Mouse (Mus musculus) stomach, postnatal 0 days (tissue): ENCODE data around the gene Ccpg1os. TPM values are rescaled to one million over a fixed set of nuclear protein-coding genes. Genes with fewer than 3 reads are reported as not detected.

Experiments
- ATAC-seq: fragments of 200-750 bp; cut with Nextera tagmentation; 2 replicates; pipeline ENCODE4 v1.8.0; 2017; ENCODE audit not compliant: low FRiP score, low TSS enrichment
- DNase-seq: peaks from one replicate; pipeline ENCODE4 v3.0.0-alpha.2; 2016; ENCODE audit warnings: low spot score
- H3K27ac ChIP-seq: fragments of 300-500 bp; sonication (generic); replicated peaks from 2 replicates; pipeline ENCODE4 v1.5.1; 2014; ENCODE audit warnings: mild to moderate bottlenecking, control low read depth
- H3K27me3 ChIP-seq: fragments of 300-500 bp; sonication (generic); 2 replicates; pipeline ENCODE4 v1.6.1; 2014; ENCODE audit warnings: low read length; ENCODE audit not compliant: control insufficient read depth, insufficient read depth
- H3K36me3 ChIP-seq: fragments of 300-500 bp; sonication (generic); 2 replicates; pipeline ENCODE4 v1.6.1; 2014; ENCODE audit warnings: low read length, mixed read lengths; ENCODE audit not compliant: control insufficient read depth, insufficient read depth
- H3K4me1 ChIP-seq: fragments of 300-500 bp; sonication (generic); replicated peaks from 2 replicates; pipeline ENCODE4 v1.6.1; 2014; ENCODE audit warnings: antibody characterized with exemption; ENCODE audit not compliant: control insufficient read depth, insufficient read depth
- H3K4me2 ChIP-seq: fragments of 300-500 bp; sonication (generic); replicated peaks from 2 replicates; pipeline ENCODE4 v1.6.1; 2014; ENCODE audit warnings: low read depth, mild to moderate bottlenecking, control low read depth, moderate library complexity
- H3K4me3 ChIP-seq: fragments of 300-500 bp; sonication (generic); 2 replicates; pipeline ENCODE4 v1.5.1; 2014; ENCODE audit warnings: low read depth, low read length, control low read depth
- H3K9ac ChIP-seq: fragments of 300-500 bp; sonication (generic); 2 replicates; pipeline ENCODE4 v1.6.1; 2014; ENCODE audit warnings: mild to moderate bottlenecking, low read length, control low read depth, mixed read lengths
- H3K9me3 ChIP-seq: fragments of 300-500 bp; sonication (generic); 2 replicates; pipeline ENCODE4 v1.6.1; 2016; ENCODE audit warnings: low read length; ENCODE audit not compliant: control insufficient read depth
- CTCF ChIP-seq: IDR thresholded peaks from 2 replicates; pipeline ENCODE4 v1.5.1; 2016; ENCODE audit warnings: antibody characterized with exemption, low read depth, mild to moderate bottlenecking, moderate library complexity
- EP300 ChIP-seq: optimal IDR thresholded peaks from 2 replicates; pipeline ENCODE3; 2016; ENCODE audit warnings: antibody characterized with exemption
- WGBS: fragments of 180-500 bp; shearing (Covaris S2); extraction: QIAGEN DNeasy Blood & Tissue Kit; methylation state at CpG from one replicate; pipeline ENCODE4 v1.1.7; 2014; 5-methylcytosine and 5-hydroxymethylcytosine counted together
- polyA plus RNA-seq: library from polyadenylated mRNA; unstranded; fragments of >200 nt; fragmentation: Nextera tagmentation; extraction: Ambion mirVana; gene quantifications from 2 replicates; pipeline ENCODE4 v1.2.1, GENCODE M21; 2015

The Ccpg1os gene
- polyA plus RNA-seq, 1 experiment from 2014 or later = 10.6 TPM

- Histone ChIP-seq H3K4me3 (no peak overlapping the region), H3K4me2 (no peak overlapping the region), H3K9ac (no peak overlapping the region), H3K27ac (no peak overlapping the region), H3K4me1 (no peaks in the 10 kb centered on the region), H3K27me3 (no peaks in the 10 kb centered on the region), H3K9me3 (no peaks in the 10 kb centered on the region), H3K36me3 (no peaks in the 10 kb centered on the region)
- no peak for TF ChIP-seq CTCF
- TF ChIP-seq EP300 = no peak
- WGBS = 93% methylated on average over 1 of the region's 1 CpGs
- no peak for DNase-seq
- ATAC-seq = no peak
Observed at GRCm38 (mm10) chr9:72975242-72975641, 9.9 kb downstream of the Ccpg1os start.

DNA sequence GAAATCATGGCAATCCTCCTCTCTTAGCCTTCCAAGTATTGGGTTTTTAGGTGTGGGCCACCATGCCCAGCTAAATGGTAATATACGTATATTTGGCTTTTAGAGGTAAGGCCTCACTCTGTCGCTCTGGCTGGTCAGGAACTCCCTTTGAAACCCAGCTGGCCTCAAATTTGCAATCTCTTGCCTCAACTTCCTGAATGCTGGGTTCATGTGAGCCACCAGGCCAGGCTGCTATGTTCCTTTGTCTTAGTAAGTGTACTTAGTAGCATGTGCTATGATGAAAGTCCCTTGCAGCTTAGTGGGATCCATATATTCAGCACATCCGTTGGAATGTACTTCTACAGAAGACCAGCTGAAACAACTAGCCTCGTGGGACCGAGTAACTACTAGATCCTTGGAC lies 10.4 kb downstream of the Ccpg1os start:
- no peak overlapping the region for H3K4me2 ChIP-seq
- H3K27me3 ChIP-seq = no peaks in the 10 kb centered on the region
- no peak overlapping the region for H3K27ac ChIP-seq
- DNase-seq (no peak), ATAC-seq (no peak)
- H3K9ac ChIP-seq = no peak overlapping the region
- TF ChIP-seq CTCF (no peak), EP300 (no peak)
- H3K4me1 ChIP-seq = no peaks in the 10 kb centered on the region
- H3K9me3 ChIP-seq = no peaks in the 10 kb centered on the region
- no peaks in the 10 kb centered on the region for H3K36me3 ChIP-seq
- H3K4me3 ChIP-seq = no peak overlapping the region
- WGBS = 85% methylated on average over 5 of the region's 5 CpGs

GRCm38 (mm10) chr9:72972984-72973383 lies 12.2 kb downstream of the Ccpg1os start:
- H3K27ac ChIP-seq = no peak overlapping the region
- H3K9ac ChIP-seq = no peak overlapping the region
- no peaks in the 10 kb centered on the region for H3K9me3 ChIP-seq
- ATAC-seq = no peak
- H3K4me1 ChIP-seq = no peaks in the 10 kb centered on the region
- H3K36me3 ChIP-seq = no peaks in the 10 kb centered on the region
- TF ChIP-seq CTCF (no peak), EP300 (no peak)
- no peak overlapping the region for H3K4me2 ChIP-seq
- H3K27me3 ChIP-seq = no peaks in the 10 kb centered on the region
- DNase-seq = no peak
- no peak overlapping the region for H3K4me3 ChIP-seq

- H3K36me3 ChIP-seq = no peaks in the 10 kb centered on the region
- H3K4me3 ChIP-seq = no peak overlapping the region
- no peak for DNase-seq
- ATAC-seq = no peak
- H3K9ac ChIP-seq = no peak overlapping the region
- H3K4me1 ChIP-seq = no peaks in the 10 kb centered on the region
- H3K9me3 ChIP-seq = no peaks in the 10 kb centered on the region
- no peak overlapping the region for H3K27ac ChIP-seq
- H3K4me2 ChIP-seq = no peak overlapping the region
- no peaks in the 10 kb centered on the region for H3K27me3 ChIP-seq
- 84% methylated on average over 5 of the region's 5 CpGs for WGBS
- no peak for TF ChIP-seq CTCF
- TF ChIP-seq EP300 = no peak
Observed at GRCm38 (mm10) chr9:72972435-72972834, 12.7 kb downstream of the Ccpg1os start.

DNA sequence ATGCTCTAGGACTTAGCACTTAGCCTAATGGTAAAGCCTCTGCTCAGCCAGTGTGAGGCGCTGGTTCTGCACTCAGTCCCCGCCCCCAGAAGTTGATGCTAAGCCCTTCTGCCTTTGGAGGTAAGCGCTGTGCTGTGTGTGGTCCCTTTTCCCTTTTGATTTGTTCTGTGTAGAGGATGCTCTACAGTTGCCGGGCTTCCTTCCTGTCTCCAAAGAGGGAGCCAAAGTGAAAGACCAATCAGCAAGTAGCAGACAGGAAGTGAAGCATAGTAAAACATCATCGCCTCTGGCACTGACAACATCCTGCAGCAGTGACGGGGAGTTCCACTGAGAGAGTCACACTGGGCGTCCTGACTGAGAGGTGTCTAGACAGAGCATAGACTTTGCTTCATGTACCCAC lies 15.3 kb downstream of the Ccpg1os start:
- Histone ChIP-seq H3K27me3 (no peaks in the 10 kb centered on the region), H3K4me1 (no peaks in the 10 kb centered on the region), H3K4me3 (no peak overlapping the region), H3K4me2 (no peak overlapping the region), H3K27ac (no peak overlapping the region), H3K9ac (no peak overlapping the region), H3K9me3 (no peaks in the 10 kb centered on the region), H3K36me3 (no peaks in the 10 kb centered on the region)
- WGBS = 70% methylated on average over 7 of the region's 7 CpGs
- DNase-seq (no peak), ATAC-seq (0 out of 2 replicates have a peak, but pooled peaks have one; percentile 22)
- TF ChIP-seq EP300 = no peak
- peak; percentile 24 for TF ChIP-seq CTCF

GRCm38 (mm10) chr9:72968349-72969061 lies 16.7 kb downstream of the Ccpg1os start:
- no peak overlapping the region for H3K4me3 ChIP-seq
- H3K9ac ChIP-seq = no peak overlapping the region
- TF ChIP-seq CTCF (peak; percentile 83), EP300 (no peak)
- H3K9me3 ChIP-seq = no peaks in the 10 kb centered on the region
- H3K36me3 ChIP-seq = no peaks in the 10 kb centered on the region
- WGBS = 24% methylated on average over 11 of the region's 11 CpGs
- DNase-seq (peak; percentile 49), ATAC-seq (peak; percentile 72)
- no peaks in the 10 kb centered on the region for H3K27me3 ChIP-seq
- H3K27ac ChIP-seq = no peak overlapping the region
- H3K4me1 ChIP-seq = no peaks in the 10 kb centered on the region
- H3K4me2 ChIP-seq = no peak overlapping the region
